Mouse (Mus musculus): ENCODE measurements around the gene Rasd1. TPM values are rescaled to one million over a fixed set of nuclear protein-coding genes. Genes with fewer than 3 reads are reported as not detected.

The Rasd1 gene
- polyA plus RNA-seq, 1 experiment: 0.53 TPM

DNA sequence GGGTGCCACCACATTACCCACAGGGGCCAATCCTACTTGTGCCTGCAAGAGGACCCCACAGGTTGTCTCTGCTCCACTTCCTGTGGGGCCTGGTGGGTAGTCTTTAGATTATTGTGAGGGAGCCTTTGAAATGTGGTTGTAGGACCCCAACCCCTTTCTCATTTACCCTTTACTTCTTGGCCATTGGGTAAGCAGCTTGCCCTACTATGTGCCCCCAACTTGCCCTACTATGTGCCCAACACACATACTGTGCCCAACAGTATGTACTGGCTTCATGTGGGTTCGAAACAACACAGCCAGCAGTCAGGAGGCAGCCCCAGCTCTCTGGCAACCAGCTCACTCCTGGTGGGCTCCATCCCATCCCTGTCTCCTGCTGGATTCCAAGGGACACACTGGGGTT lies 3.0 kb upstream of the Rasd1 start:
- H3K27ac ChIP-seq (ENCODE audit: insufficient read depth, low read depth, low read length): no peak overlapping the region
- TF ChIP-seq POLR2A (IDR thresholded peaks at IDR 0.05; ENCODE audit: low read depth, low read length) (no peak), CTCF (IDR thresholded peaks at IDR 0.05; ENCODE audit: extremely low read depth, insufficient read length, insufficient replicate concordance, low read depth, low read length) (no peak)
- no peaks in the 10 kb centered on the region for H3K36me3 ChIP-seq (ENCODE audit: control insufficient read depth, insufficient read depth, low read length)
- WGBS: 97% methylated on average over 1 of the region's 1 CpGs
- peaks cover 8% of the 10 kb centered on the region for H3K27me3 ChIP-seq (ENCODE audit: control insufficient read depth, insufficient read depth, low read length)
- H3K4me1 ChIP-seq (ENCODE audit: control insufficient read depth, insufficient read depth, insufficient read length, low read length): peaks cover 15% of the 10 kb centered on the region
- H3K4me3 ChIP-seq (ENCODE audit: low read depth, low read length): no peak overlapping the region

DNA sequence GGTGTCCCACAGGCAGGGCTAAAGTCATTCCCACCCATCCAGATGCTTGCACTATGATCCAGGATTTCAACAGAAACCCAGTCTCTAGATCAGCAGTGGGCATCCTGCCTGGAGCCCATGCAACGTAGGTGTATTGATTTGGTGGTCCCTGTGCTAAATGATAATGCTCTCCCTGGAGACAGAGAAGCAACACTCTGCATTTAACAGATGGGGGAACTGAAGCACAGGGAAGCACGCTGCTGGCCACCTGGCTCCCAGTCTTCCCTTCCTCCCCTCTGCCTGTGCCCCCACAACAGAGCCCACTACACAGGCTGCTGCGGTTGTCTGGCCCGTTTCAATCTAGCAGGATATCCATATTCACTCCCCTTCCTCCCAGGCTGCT lies 1.3 kb upstream of the Rasd1 start:
- 35% methylated on average over 4 of the region's 4 CpGs for WGBS
- H3K36me3 ChIP-seq (ENCODE audit: control insufficient read depth, insufficient read depth, low read length): peaks cover 5% of the 10 kb centered on the region

GRCm38 (mm10) chr11:59965227-59966101 lies 720 bp upstream of the Rasd1 start:
- Histone ChIP-seq H3K4me1 (ENCODE audit: control insufficient read depth, insufficient read depth, insufficient read length, low read length) (peaks cover 15% of the 10 kb centered on the region), H3K4me3 (ENCODE audit: low read depth, low read length) (peak overlapping the region; percentile 69), H3K27me3 (ENCODE audit: control insufficient read depth, insufficient read depth, low read length) (peaks cover 8% of the 10 kb centered on the region), H3K27ac (ENCODE audit: insufficient read depth, low read depth, low read length) (peak overlapping the region; percentile 98), H3K36me3 (ENCODE audit: control insufficient read depth, insufficient read depth, low read length) (peaks cover 11% of the 10 kb centered on the region)
- TF ChIP-seq CTCF (IDR thresholded peaks at IDR 0.05; ENCODE audit: extremely low read depth, insufficient read length, insufficient replicate concordance, low read depth, low read length): peak; percentile 89; the same call in 1 of the 2 replicates
- TF ChIP-seq POLR2A (IDR thresholded peaks at IDR 0.05; ENCODE audit: low read depth, low read length): no peak
- 8% methylated on average over 25 of the region's 25 CpGs for WGBS

More for the DNA sequence above, 1.3 kb upstream of the Rasd1 start:
- H3K4me3 ChIP-seq (ENCODE audit: low read depth, low read length): no peak overlapping the region
- peaks cover 8% of the 10 kb centered on the region for H3K27me3 ChIP-seq (ENCODE audit: control insufficient read depth, insufficient read depth, low read length)
- TF ChIP-seq POLR2A (IDR thresholded peaks at IDR 0.05; ENCODE audit: low read depth, low read length): no peak
- no peak for TF ChIP-seq CTCF (IDR thresholded peaks at IDR 0.05; ENCODE audit: extremely low read depth, insufficient read length, insufficient replicate concordance, low read depth, low read length)
- H3K27ac ChIP-seq (ENCODE audit: insufficient read depth, low read depth, low read length): peak overlapping the region; percentile 5; the same call in 1 of the 2 replicates
- H3K4me1 ChIP-seq (ENCODE audit: control insufficient read depth, insufficient read depth, insufficient read length, low read length): peaks cover 15% of the 10 kb centered on the region

- H3K4me3 ChIP-seq (ENCODE audit: low read depth, low read length): peak overlapping the region; percentile 69
- peaks cover 8% of the 10 kb centered on the region for H3K27me3 ChIP-seq (ENCODE audit: control insufficient read depth, insufficient read depth, low read length)
- H3K4me1 ChIP-seq (ENCODE audit: control insufficient read depth, insufficient read depth, insufficient read length, low read length): peaks cover 15% of the 10 kb centered on the region
- WGBS: 1% methylated on average over 33 of the region's 33 CpGs
- no peak for TF ChIP-seq POLR2A (IDR thresholded peaks at IDR 0.05; ENCODE audit: low read depth, low read length)
- TF ChIP-seq CTCF (IDR thresholded peaks at IDR 0.05; ENCODE audit: extremely low read depth, insufficient read length, insufficient replicate concordance, low read depth, low read length): no peak
- H3K36me3 ChIP-seq (ENCODE audit: control insufficient read depth, insufficient read depth, low read length): peaks cover 11% of the 10 kb centered on the region
- no peak overlapping the region for H3K27ac ChIP-seq (ENCODE audit: insufficient read depth, low read depth, low read length)
These were observed 483 bp downstream of the Rasd1 start for GRCm38 (mm10) chr11:59964163-59964758.

DNA sequence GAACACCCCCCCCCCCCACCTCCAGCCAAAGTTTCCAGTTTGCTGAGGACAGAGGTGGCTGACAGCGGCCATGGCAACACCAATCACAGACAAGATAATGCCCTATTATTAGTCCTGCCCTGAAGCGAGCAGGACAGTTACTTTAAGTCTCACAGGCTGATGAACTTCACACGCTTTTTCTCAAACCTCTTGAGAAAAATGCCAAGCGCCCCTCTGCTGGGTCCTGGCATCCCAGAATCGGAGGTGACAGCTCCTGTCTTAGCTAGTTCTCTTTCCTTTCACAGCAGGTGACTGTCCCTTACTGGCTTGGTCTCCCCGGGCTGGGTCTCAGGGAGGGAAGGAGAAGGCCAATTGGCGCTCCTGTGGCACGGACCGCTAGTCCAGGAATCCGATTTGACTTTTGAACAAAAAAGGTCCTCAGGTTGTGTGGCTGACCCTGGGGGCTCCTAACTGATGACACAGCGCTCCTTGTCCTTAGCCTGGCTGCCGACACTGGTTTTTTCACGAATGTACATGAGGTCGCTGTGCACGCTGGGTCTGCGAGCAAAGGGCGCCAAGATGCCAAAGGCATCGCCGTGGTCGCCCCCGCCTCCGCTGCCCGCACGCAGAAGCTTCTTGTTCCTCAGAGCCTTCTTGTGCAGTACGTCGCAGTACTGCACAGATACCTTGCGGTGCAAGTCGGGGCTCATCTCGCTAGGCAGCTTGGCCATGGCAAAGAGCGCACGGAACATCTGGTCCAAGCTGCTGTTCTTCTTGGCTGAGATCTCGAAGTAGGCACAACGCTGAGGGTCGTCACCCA lies 1.2 kb downstream of the Rasd1 start:
- Histone ChIP-seq H3K27me3 (ENCODE audit: control insufficient read depth, insufficient read depth, low read length) (peaks cover 8% of the 10 kb centered on the region), H3K27ac (ENCODE audit: insufficient read depth, low read depth, low read length) (no peak overlapping the region), H3K4me3 (ENCODE audit: low read depth, low read length) (peak overlapping the region; percentile 69), H3K36me3 (ENCODE audit: control insufficient read depth, insufficient read depth, low read length) (peaks cover 11% of the 10 kb centered on the region), H3K4me1 (ENCODE audit: control insufficient read depth, insufficient read depth, insufficient read length, low read length) (peaks cover 15% of the 10 kb centered on the region)
- TF ChIP-seq POLR2A (IDR thresholded peaks at IDR 0.05; ENCODE audit: low read depth, low read length) (no peak), CTCF (IDR thresholded peaks at IDR 0.05; ENCODE audit: extremely low read depth, insufficient read length, insufficient replicate concordance, low read depth, low read length) (no peak)
- WGBS: 16% methylated on average over 34 of the region's 34 CpGs

DNA sequence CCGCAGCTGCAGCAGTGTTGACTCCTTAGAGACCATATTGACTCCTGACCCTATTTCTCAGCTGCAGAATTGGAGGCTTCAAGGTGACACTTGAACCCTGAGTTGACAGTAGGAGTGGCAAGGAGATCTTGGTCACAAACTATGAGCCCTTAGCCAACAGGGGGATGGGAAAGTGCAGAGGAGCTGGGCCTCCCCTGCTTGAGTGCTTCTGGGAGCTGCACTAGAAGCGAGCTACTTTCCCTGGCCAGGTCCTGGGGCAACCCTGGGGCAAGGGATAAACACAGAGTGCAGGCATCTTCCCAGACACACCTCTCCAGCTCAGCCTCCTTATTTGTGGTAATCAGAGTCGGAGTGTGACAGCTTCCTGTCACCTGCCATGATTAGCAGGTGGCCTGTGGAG lies 2.2 kb downstream of the Rasd1 start:
- H3K4me1 ChIP-seq (ENCODE audit: control insufficient read depth, insufficient read depth, insufficient read length, low read length): peaks cover 15% of the 10 kb centered on the region
- no peak overlapping the region for H3K4me3 ChIP-seq (ENCODE audit: low read depth, low read length)
- H3K27ac ChIP-seq (ENCODE audit: insufficient read depth, low read depth, low read length): no peak overlapping the region
- H3K36me3 ChIP-seq (ENCODE audit: control insufficient read depth, insufficient read depth, low read length): peaks cover 13% of the 10 kb centered on the region
- TF ChIP-seq POLR2A (IDR thresholded peaks at IDR 0.05; ENCODE audit: low read depth, low read length) (no peak), CTCF (IDR thresholded peaks at IDR 0.05; ENCODE audit: extremely low read depth, insufficient read length, insufficient replicate concordance, low read depth, low read length) (no peak)
- WGBS: 84% methylated on average over 3 of the region's 3 CpGs
- peaks cover 8% of the 10 kb centered on the region for H3K27me3 ChIP-seq (ENCODE audit: control insufficient read depth, insufficient read depth, low read length)

Data from small intestine, adult 2 months (tissue).